Mouse (Mus musculus) stomach, embryonic 14.5 days (tissue): ENCODE results near the gene Pvrig. TPM values are rescaled to one million over a fixed set of nuclear protein-coding genes. Genes with fewer than 3 reads are reported as not detected.
"Not testable (repeated sequence)": the region's sequence is repeated elsewhere in the genome, so short reads cannot be mapped to it uniquely, and the experiment has no call there.

Experiments used
- ATAC-seq: fragments of 200-750 bp; cut with Nextera tagmentation; 2 replicates; pipeline ENCODE4 v1.8.0; 2017; ENCODE audit warnings: low read depth, moderate TSS enrichment; ENCODE audit not compliant: insufficient number of reproducible peaks, insufficient read depth, low FRiP score
- H3K27ac ChIP-seq: fragments of 300-500 bp; sonication (generic); 2 replicates; pipeline ENCODE4 v1.5.1; 2014; ENCODE audit warnings: mild to moderate bottlenecking, low read length, moderate library complexity, mixed read lengths
- H3K27me3 ChIP-seq: fragments of 300-500 bp; sonication (generic); 2 replicates; pipeline ENCODE4 v1.6.1; 2014; ENCODE audit warnings: low read length, control low read depth, mixed read lengths; ENCODE audit not compliant: control insufficient read depth, insufficient read depth
- H3K36me3 ChIP-seq: fragments of 300-500 bp; sonication (generic); 2 replicates; pipeline ENCODE4 v1.6.1; 2014; ENCODE audit warnings: mild to moderate bottlenecking, control low read depth, low read length, moderate library complexity, mixed read lengths; ENCODE audit not compliant: control insufficient read depth, insufficient read depth
- H3K4me1 ChIP-seq: fragments of 300-500 bp; sonication (generic); 2 replicates; pipeline ENCODE4 v1.6.1; 2014; ENCODE audit warnings: low read length, control low read depth, mixed read lengths; ENCODE audit not compliant: control insufficient read depth, insufficient read depth
- H3K4me2 ChIP-seq: fragments of 300-500 bp; sonication (generic); replicated peaks from 2 replicates; pipeline ENCODE4 v1.6.1; 2014; ENCODE audit warnings: low read depth, low read length, control low read depth
- H3K4me3 ChIP-seq: fragments of 300-500 bp; sonication (generic); 2 replicates; pipeline ENCODE4 v1.5.1; 2014; ENCODE audit warnings: low read depth, low read length, control low read depth
- H3K9ac ChIP-seq: fragments of 300-500 bp; sonication (generic); replicated peaks from 2 replicates; pipeline ENCODE4 v1.6.1; 2014; ENCODE audit warnings: low read depth, mild to moderate bottlenecking, control low read depth, low read length, moderate library complexity, mixed read lengths
- H3K9me3 ChIP-seq: fragments of 300-500 bp; sonication (generic); 2 replicates; pipeline ENCODE4 v1.6.1; 2016; ENCODE audit warnings: low read depth, low read length, control low read depth; ENCODE audit not compliant: control insufficient read depth
- WGBS: fragments of 180-500 bp; shearing (Covaris S2); extraction: QIAGEN DNeasy Blood & Tissue Kit; methylation state at CpG from one replicate; pipeline ENCODE4 v1.1.7; 2014; 5-methylcytosine and 5-hydroxymethylcytosine counted together
- polyA plus RNA-seq: library from polyadenylated mRNA; unstranded; fragments of >200 nt; fragmentation: Nextera tagmentation; extraction: Ambion mirVana; gene quantifications from 2 replicates; pipeline ENCODE4 v1.2.1, GENCODE M21; 2014

Gene Pvrig
- polyA plus RNA-seq: 0.24 and 0.85 TPM in 2 replicates

DNA sequence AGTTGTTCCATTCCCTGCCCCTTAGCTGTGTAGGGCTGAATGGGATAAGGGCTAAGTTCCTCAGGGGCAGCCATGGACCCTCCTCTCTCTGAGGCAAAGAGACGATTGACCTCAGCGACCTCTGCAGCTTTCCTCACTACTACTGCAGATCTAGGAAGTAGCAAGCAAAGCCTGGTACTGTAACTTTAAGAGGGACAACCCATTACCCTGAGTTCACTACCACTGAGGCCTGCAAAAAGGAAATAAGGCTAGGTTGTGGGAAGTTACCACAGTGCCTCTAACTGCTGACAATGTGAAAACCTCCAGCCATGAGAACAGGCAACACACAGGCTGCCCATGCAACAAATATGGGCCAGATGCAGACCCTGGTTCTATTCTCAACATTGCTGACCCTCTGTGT is at the start of gene Pvrig:
Gene Pvrig (plus strand): TSS at position 301 of the 400 bp plus-strand sequence.
- Histone ChIP-seq H3K4me2 (no peak within 1 kb of the TSS), H3K27me3 (no peaks in the 10 kb centered on the region), H3K9ac (no peak within 1 kb of the TSS), H3K4me1 (no peaks in the 10 kb centered on the region), H3K9me3 (no peaks in the 10 kb centered on the region), H3K4me3 (no peak within 1 kb of the TSS), H3K36me3 (no peaks in the 10 kb centered on the region), H3K27ac (no peak within 1 kb of the TSS)
- 77% methylated on average over 2 of the region's 2 CpGs for WGBS
- no peak for ATAC-seq

- H3K27me3 ChIP-seq: no peaks in the 10 kb centered on the region
- no peak overlapping the region for H3K27ac ChIP-seq
- H3K9ac ChIP-seq: no peak overlapping the region
- H3K4me1 ChIP-seq: no peaks in the 10 kb centered on the region
- ATAC-seq: no peak
- no peaks in the 10 kb centered on the region for H3K36me3 ChIP-seq
- no peak overlapping the region for H3K4me2 ChIP-seq
- no peaks in the 10 kb centered on the region for H3K9me3 ChIP-seq
- H3K4me3 ChIP-seq: no peak overlapping the region
Observed at GRCm38 (mm10) chr5:138294158-138294557, 47.6 kb upstream of the Pvrig start.

- Histone ChIP-seq H3K4me2 (no peak overlapping the region), H3K27me3 (no peaks in the 10 kb centered on the region), H3K9me3 (no peaks in the 10 kb centered on the region), H3K4me1 (no peaks in the 10 kb centered on the region), H3K4me3 (no peak overlapping the region), H3K9ac (no peak overlapping the region), H3K36me3 (no peaks in the 10 kb centered on the region), H3K27ac (no peak overlapping the region)
- ATAC-seq: no peak
- WGBS: 77% methylated on average over 2 of the region's 2 CpGs
Observed at GRCm38 (mm10) chr5:138299613-138300012, 42.1 kb upstream of the Pvrig start.

DNA sequence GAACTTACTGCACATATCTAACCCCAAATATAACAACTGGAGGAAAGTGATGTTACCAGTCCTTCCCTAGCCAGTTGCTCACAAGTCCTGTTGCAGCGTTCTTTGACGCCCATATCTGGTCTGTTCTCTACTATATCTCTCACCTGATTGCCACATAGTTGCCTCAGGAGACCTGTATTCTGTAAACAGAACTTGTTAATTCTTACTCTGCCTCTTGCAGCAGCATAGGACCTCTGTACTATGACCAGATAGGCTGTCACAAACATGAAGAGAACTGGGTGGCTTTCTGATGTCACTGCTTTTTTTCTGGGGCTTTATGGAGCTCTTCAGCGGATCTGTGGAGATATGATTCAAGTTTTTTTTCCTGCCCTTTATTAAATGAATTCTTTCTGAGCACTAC is 29.0 kb upstream of the Pvrig start:
- WGBS: 88% methylated on average over 3 of the region's 3 CpGs
- Histone ChIP-seq H3K9ac (no peak overlapping the region), H3K27ac (no peak overlapping the region), H3K4me2 (no peak overlapping the region), H3K4me1 (no peaks in the 10 kb centered on the region), H3K4me3 (no peak overlapping the region), H3K27me3 (no peaks in the 10 kb centered on the region), H3K9me3 (no peaks in the 10 kb centered on the region), H3K36me3 (no peaks in the 10 kb centered on the region)
- no peak for ATAC-seq

- no peak overlapping the region for H3K9ac ChIP-seq
- H3K4me2 ChIP-seq: no peak overlapping the region
- no peaks in the 10 kb centered on the region for H3K9me3 ChIP-seq
- no peaks in the 10 kb centered on the region for H3K4me1 ChIP-seq
- WGBS: 78% methylated on average over 3 of the region's 3 CpGs
- H3K27me3 ChIP-seq: no peaks in the 10 kb centered on the region
- ATAC-seq: no peak
- no peak overlapping the region for H3K4me3 ChIP-seq
- H3K36me3 ChIP-seq: no peaks in the 10 kb centered on the region
- H3K27ac ChIP-seq: no peak overlapping the region
Observed at GRCm38 (mm10) chr5:138343216-138343615, 1.5 kb downstream of the Pvrig start.

DNA sequence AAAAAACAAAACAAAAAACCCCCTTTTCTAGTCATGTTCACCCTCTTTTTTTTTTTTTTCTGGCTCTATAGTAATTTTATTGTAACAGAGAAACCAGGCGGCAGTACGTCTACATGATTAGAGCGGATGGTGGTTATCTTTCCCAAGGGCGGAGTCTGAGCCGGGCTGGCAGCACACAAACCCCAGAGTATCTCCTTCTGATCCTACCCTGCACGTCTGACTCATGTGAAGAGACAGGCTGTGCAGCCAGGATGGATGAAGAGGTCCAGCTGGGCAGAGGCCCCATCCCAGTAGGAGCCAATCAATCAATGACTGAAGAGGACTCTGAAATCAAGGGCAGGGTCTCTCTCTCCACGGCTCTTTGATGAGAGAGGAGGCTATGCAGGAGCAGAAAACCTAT is 21.4 kb downstream of the Pvrig start:
- not testable (repeated sequence) for H3K4me2 ChIP-seq, H3K9ac ChIP-seq, H3K4me3 ChIP-seq, ATAC-seq, H3K9me3 ChIP-seq, H3K36me3 ChIP-seq, H3K4me1 ChIP-seq, H3K27ac ChIP-seq, H3K27me3 ChIP-seq
- 61% methylated on average over 6 of the region's 7 CpGs for WGBS

DNA sequence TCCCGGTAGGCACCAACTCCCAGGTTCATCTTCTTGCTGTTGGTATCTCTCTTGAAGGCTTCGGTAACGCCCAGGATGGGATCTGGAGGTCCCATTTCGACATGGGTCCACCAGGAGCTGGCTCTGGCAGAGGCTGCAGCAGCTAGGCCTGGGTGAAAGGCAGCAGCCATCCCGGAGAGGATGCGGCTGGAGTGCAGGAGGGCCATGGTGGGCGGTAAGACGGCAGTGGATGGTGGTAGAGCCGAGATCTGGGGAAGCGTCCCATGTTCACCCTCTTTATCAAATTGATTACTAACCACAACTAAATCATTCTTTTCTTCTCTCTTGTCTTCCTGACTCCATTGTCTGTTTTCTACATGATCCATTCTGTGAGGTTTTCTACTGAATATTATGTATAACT is 23.6 kb downstream of the Pvrig start:
- H3K4me1 ChIP-seq, H3K4me3 ChIP-seq, H3K36me3 ChIP-seq, H3K9me3 ChIP-seq, H3K27me3 ChIP-seq, H3K27ac ChIP-seq, ATAC-seq, H3K9ac ChIP-seq, H3K4me2 ChIP-seq: not testable (repeated sequence)
- WGBS: 88% methylated on average over 10 of the region's 10 CpGs

Other genes with a start within 250 kb of the Pvrig start
- 59.2 and 60.9 TPM in 2 replicates for gene Zscan21, start 225.1 kb upstream of the Pvrig start, polyA plus RNA-seq
- gene Zfp113, start 186.2 kb upstream of the Pvrig start, polyA plus RNA-seq: 18.0 and 18.2 TPM in 2 replicates
- gene Cops6, start 180.9 kb upstream of the Pvrig start, polyA plus RNA-seq: 235 and 240 TPM in 2 replicates
- 22.3 and 22.5 TPM in 2 replicates for gene Ap4m1, start 170.0 kb upstream of the Pvrig start, polyA plus RNA-seq
- 154 TPM in 2 replicates for gene Mcm7, start 169.5 kb upstream of the Pvrig start, polyA plus RNA-seq
- 89.8 and 93.8 TPM in 2 replicates for gene Taf6, start 154.5 kb upstream of the Pvrig start, polyA plus RNA-seq
- gene Cnpy4, start 154.5 kb upstream of the Pvrig start, polyA plus RNA-seq: 54.2 and 56.0 TPM in 2 replicates
- 7.5 and 8.2 TPM in 2 replicates for gene Mblac1, start 147.6 kb upstream of the Pvrig start, polyA plus RNA-seq
- not detected in 2 replicates for gene Nxpe5, start 116.1 kb upstream of the Pvrig start, polyA plus RNA-seq
- gene Lamtor4, start 86.5 kb upstream of the Pvrig start, polyA plus RNA-seq: 66.1 and 74.0 TPM in 2 replicates
- 6.7 and 7.8 TPM in 2 replicates for gene BC037034, start 77.9 kb upstream of the Pvrig start, polyA plus RNA-seq
- 2.4 and 4.4 TPM in 2 replicates for gene Gal3st4, start 69.1 kb upstream of the Pvrig start, polyA plus RNA-seq
- 0.22 and 0.23 TPM in 2 replicates for gene Gm43720, start 62.0 kb upstream of the Pvrig start, polyA plus RNA-seq
- gene Gpc2, start 62.0 kb upstream of the Pvrig start, polyA plus RNA-seq: 5.2 and 5.8 TPM in 2 replicates
- gene Stag3, start 61.7 kb upstream of the Pvrig start, polyA plus RNA-seq: 4.9 and 5.0 TPM in 2 replicates
- gene Zfp157, start 99.5 kb downstream of the Pvrig start, polyA plus RNA-seq: 46.0 TPM in 2 replicates
- gene 1700123K08Rik, start 222.8 kb downstream of the Pvrig start, polyA plus RNA-seq: not detected in 2 replicates